Mouse (Mus musculus): ENCODE data around the gene Adamts4. TPM values are rescaled to one million over a fixed set of nuclear protein-coding genes. Genes with fewer than 3 reads are reported as not detected.

Gene Adamts4
- polyA plus RNA-seq, 1 experiment from 2014 or later, result 4.4 TPM

- DNase-seq (ENCODE audit: low spot score, missing footprints), result no peak
- Histone ChIP-seq H3K9ac (ENCODE audit: low read length) (no peak overlapping the region), H3K9me3 (ENCODE audit: control insufficient read depth, low read length) (no peaks in the 10 kb centered on the region), H3K4me1 (ENCODE audit: control insufficient read depth, insufficient read depth, low read length) (peaks cover 9% of the 10 kb centered on the region), H3K4me2 (no peak overlapping the region), H3K27me3 (ENCODE audit: control insufficient read depth, insufficient read depth, low read length) (no peaks in the 10 kb centered on the region), H3K4me3 (ENCODE audit: low read depth, low read length) (no peak overlapping the region), H3K27ac (ENCODE audit: low read depth, low read length) (no peak overlapping the region), H3K36me3 (ENCODE audit: control insufficient read depth, insufficient read depth, low read length) (no peaks in the 10 kb centered on the region)
- no peak for ATAC-seq (ENCODE audit: low FRiP score)
- WGBS, result 87% methylated on average over 1 of the region's 1 CpGs
Measured at GRCm38 (mm10) chr1:171227879-171228278, 22.3 kb upstream of the Adamts4 start.

DNA sequence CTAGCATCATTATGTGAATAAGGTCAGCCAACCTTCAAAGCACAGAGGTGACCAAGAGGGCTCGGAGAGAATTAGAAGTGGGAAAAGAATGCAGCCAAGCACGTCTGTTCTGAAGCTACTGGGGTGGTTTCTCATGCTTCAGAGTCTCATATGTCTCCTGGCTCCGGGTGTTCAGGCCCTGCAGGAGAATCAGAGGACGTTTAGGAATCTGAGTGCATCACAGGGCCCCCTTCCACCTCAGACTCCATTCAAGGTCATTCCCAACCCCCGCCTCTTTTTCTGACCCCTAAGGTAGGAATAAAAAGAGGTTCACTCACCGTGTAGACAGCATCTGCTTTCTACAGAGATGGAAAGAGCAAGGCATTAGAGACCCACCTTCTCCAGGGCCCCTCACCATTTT, 20.5 kb upstream of the Adamts4 start:
- Histone ChIP-seq H3K4me1 (ENCODE audit: control insufficient read depth, insufficient read depth, low read length) (peaks cover 9% of the 10 kb centered on the region), H3K36me3 (ENCODE audit: control insufficient read depth, insufficient read depth, low read length) (peaks cover 4% of the 10 kb centered on the region), H3K9ac (ENCODE audit: low read length) (no peak overlapping the region), H3K4me2 (no peak overlapping the region), H3K4me3 (ENCODE audit: low read depth, low read length) (no peak overlapping the region), H3K9me3 (ENCODE audit: control insufficient read depth, low read length) (no peaks in the 10 kb centered on the region), H3K27me3 (ENCODE audit: control insufficient read depth, insufficient read depth, low read length) (no peaks in the 10 kb centered on the region), H3K27ac (ENCODE audit: low read depth, low read length) (no peak overlapping the region)
- DNase-seq (ENCODE audit: low spot score, missing footprints) (no peak), ATAC-seq (ENCODE audit: low FRiP score) (no peak)
- 29% methylated on average over 6 of the region's 6 CpGs for WGBS

- H3K9ac ChIP-seq (ENCODE audit: low read length), result no peak overlapping the region
- H3K4me2 ChIP-seq, result no peak overlapping the region
- H3K4me3 ChIP-seq (ENCODE audit: low read depth, low read length), result no peak overlapping the region
- H3K4me1 ChIP-seq (ENCODE audit: control insufficient read depth, insufficient read depth, low read length), result peaks cover 9% of the 10 kb centered on the region
- WGBS, result 55% methylated on average over 3 of the region's 3 CpGs
- H3K36me3 ChIP-seq (ENCODE audit: control insufficient read depth, insufficient read depth, low read length), result peaks cover 7% of the 10 kb centered on the region
- no peaks in the 10 kb centered on the region for H3K9me3 ChIP-seq (ENCODE audit: control insufficient read depth, low read length)
- ATAC-seq (ENCODE audit: low FRiP score) (no peak), DNase-seq (ENCODE audit: low spot score, missing footprints) (no peak)
- no peaks in the 10 kb centered on the region for H3K27me3 ChIP-seq (ENCODE audit: control insufficient read depth, insufficient read depth, low read length)
- H3K27ac ChIP-seq (ENCODE audit: low read depth, low read length), result no peak overlapping the region
Measured at GRCm38 (mm10) chr1:171230215-171230614, 20.0 kb upstream of the Adamts4 start.

- Histone ChIP-seq H3K4me3 (ENCODE audit: low read depth, low read length) (no peak overlapping the region), H3K27me3 (ENCODE audit: control insufficient read depth, insufficient read depth, low read length) (no peaks in the 10 kb centered on the region), H3K9me3 (ENCODE audit: control insufficient read depth, low read length) (no peaks in the 10 kb centered on the region), H3K27ac (ENCODE audit: low read depth, low read length) (no peak overlapping the region), H3K4me2 (no peak overlapping the region), H3K9ac (ENCODE audit: low read length) (no peak overlapping the region), H3K36me3 (ENCODE audit: control insufficient read depth, insufficient read depth, low read length) (peaks cover 16% of the 10 kb centered on the region), H3K4me1 (ENCODE audit: control insufficient read depth, insufficient read depth, low read length) (peaks cover 9% of the 10 kb centered on the region)
- WGBS, result 76% methylated on average over 4 of the region's 4 CpGs
- ATAC-seq (ENCODE audit: low FRiP score), result no peak
- DNase-seq (ENCODE audit: low spot score, missing footprints), result no peak
Measured at GRCm38 (mm10) chr1:171231844-171232243, 18.4 kb upstream of the Adamts4 start.

GRCm38 (mm10) chr1:171232348-171232747, 17.9 kb upstream of the Adamts4 start:
- no peak overlapping the region for H3K4me3 ChIP-seq (ENCODE audit: low read depth, low read length)
- H3K9ac ChIP-seq (ENCODE audit: low read length), result no peak overlapping the region
- H3K27me3 ChIP-seq (ENCODE audit: control insufficient read depth, insufficient read depth, low read length), result no peaks in the 10 kb centered on the region
- no peak for DNase-seq (ENCODE audit: low spot score, missing footprints)
- H3K4me1 ChIP-seq (ENCODE audit: control insufficient read depth, insufficient read depth, low read length), result peaks cover 9% of the 10 kb centered on the region
- H3K9me3 ChIP-seq (ENCODE audit: control insufficient read depth, low read length), result no peaks in the 10 kb centered on the region
- no peak overlapping the region for H3K27ac ChIP-seq (ENCODE audit: low read depth, low read length)
- H3K4me2 ChIP-seq, result no peak overlapping the region
- WGBS, result 89% methylated on average over 5 of the region's 5 CpGs
- no peak for ATAC-seq (ENCODE audit: low FRiP score)
- peaks cover 21% of the 10 kb centered on the region for H3K36me3 ChIP-seq (ENCODE audit: control insufficient read depth, insufficient read depth, low read length)

DNA sequence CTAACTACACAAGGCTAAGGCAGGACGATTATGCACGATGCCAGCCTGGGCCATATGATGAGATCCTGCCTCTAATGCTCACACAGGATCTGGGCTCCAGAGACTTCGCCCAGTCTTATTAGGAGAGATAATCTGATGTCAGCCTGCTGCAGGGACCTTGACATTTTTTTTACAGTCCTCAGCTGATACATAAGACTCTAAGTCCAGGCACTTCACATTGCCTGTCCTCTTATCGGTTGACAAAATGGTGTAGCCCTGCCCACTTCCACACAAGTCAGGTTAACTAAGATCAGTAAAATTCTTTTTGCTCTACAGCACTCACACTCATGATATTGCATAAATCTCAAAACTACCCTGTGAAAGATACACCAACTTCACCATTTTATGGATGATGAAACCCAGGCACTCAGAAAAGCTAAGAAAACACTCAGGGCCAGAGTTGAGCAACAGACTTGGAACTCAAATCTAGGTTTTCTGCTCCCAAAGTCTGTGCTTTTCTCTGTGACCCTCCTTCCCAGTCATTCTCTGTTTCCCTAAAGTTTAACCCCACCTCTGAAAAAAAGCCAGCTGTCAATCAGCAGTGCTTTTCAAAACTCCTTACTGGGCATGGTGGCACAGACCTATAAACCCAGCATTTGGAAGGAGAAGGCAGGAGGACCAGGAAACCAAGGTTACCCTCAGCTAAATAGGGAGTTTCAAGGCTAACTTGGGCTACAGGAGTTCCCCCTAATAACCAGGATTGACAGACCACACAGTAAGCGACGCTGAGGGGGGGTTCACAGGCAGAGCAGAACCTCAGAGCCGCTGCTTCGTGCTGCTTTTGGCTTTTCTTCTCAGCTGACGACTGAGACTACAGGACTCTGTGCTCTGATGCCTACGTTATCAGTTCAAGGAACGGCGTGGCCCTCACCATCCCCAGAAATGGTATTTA, 17.2 kb upstream of the Adamts4 start:
- Histone ChIP-seq H3K36me3 (ENCODE audit: control insufficient read depth, insufficient read depth, low read length) (peaks cover 26% of the 10 kb centered on the region), H3K27me3 (ENCODE audit: control insufficient read depth, insufficient read depth, low read length) (no peaks in the 10 kb centered on the region), H3K4me2 (no peak overlapping the region), H3K27ac (ENCODE audit: low read depth, low read length) (no peak overlapping the region), H3K9ac (ENCODE audit: low read length) (no peak overlapping the region), H3K4me3 (ENCODE audit: low read depth, low read length) (no peak overlapping the region), H3K4me1 (ENCODE audit: control insufficient read depth, insufficient read depth, low read length) (peaks cover 9% of the 10 kb centered on the region), H3K9me3 (ENCODE audit: control insufficient read depth, low read length) (no peaks in the 10 kb centered on the region)
- 89% methylated on average over 12 of the region's 12 CpGs for WGBS
- DNase-seq (ENCODE audit: low spot score, missing footprints) (no peak), ATAC-seq (ENCODE audit: low FRiP score) (no peak)

DNA sequence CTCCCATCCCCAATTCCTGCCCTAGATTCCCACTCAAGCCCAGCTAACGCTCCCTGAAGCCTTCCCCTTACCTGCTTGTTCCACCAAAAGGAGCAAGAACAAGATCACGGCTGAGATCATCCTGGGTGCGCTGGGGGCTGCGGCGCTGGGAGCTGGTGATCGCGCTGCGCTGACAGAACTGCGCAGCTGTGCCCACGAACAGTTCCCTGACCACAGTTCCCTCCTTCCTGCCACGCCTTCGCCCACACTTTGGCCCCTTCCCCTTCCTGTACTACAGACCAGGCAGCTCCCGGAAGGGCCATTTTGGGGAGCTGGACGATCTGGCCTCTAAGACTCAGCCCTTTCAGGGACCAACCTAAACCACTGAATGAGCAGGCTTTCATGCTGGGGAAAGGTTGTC, 16.1 kb upstream of the Adamts4 start, which contains the start of gene Fcer1g:
Gene Fcer1g, minus strand, starts transcription at position 240 of the 400 bp plus-strand sequence.
- Histone ChIP-seq H3K4me1 (ENCODE audit: control insufficient read depth, insufficient read depth, low read length) (peaks cover 9% of the 10 kb centered on the region), H3K4me2 (no peak within 1 kb of the TSS), H3K36me3 (ENCODE audit: control insufficient read depth, insufficient read depth, low read length) (peaks cover 27% of the 10 kb centered on the region), H3K27ac (ENCODE audit: low read depth, low read length) (no peak within 1 kb of the TSS), H3K27me3 (ENCODE audit: control insufficient read depth, insufficient read depth, low read length) (no peaks in the 10 kb centered on the region), H3K9me3 (ENCODE audit: control insufficient read depth, low read length) (no peaks in the 10 kb centered on the region), H3K9ac (ENCODE audit: low read length) (no peak within 1 kb of the TSS), H3K4me3 (ENCODE audit: low read depth, low read length) (no peak within 1 kb of the TSS)
- 96% methylated on average over 14 of the region's 14 CpGs for WGBS
- ATAC-seq (ENCODE audit: low FRiP score) (no peak), DNase-seq (ENCODE audit: low spot score, missing footprints) (no peak)

DNA sequence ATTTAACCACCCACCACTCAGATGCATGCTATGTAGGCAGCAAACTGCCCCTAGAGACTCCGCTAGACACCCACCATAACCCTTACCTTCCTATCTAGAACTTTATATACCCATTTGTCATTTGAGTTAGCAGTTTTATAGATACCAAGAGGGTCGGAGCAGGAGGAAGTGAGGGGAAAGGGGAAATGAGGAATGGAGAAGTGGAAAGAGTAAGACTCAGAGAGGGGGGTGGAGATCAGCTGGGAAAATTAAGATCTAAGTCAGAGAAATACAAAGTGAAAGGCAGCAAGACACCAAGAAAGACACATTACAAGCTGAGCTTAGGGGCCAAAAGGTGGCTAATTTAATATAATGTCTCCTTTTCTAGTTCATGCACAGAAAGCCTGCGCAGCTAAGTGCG, 15.7 kb upstream of the Adamts4 start:
- H3K27ac ChIP-seq (ENCODE audit: low read depth, low read length), result no peak overlapping the region
- no peak overlapping the region for H3K4me3 ChIP-seq (ENCODE audit: low read depth, low read length)
- H3K9ac ChIP-seq (ENCODE audit: low read length), result no peak overlapping the region
- H3K4me1 ChIP-seq (ENCODE audit: control insufficient read depth, insufficient read depth, low read length), result peaks cover 5% of the 10 kb centered on the region
- DNase-seq (ENCODE audit: low spot score, missing footprints) (no peak), ATAC-seq (ENCODE audit: low FRiP score) (no peak)
- H3K27me3 ChIP-seq (ENCODE audit: control insufficient read depth, insufficient read depth, low read length), result no peaks in the 10 kb centered on the region
- peaks cover 29% of the 10 kb centered on the region for H3K36me3 ChIP-seq (ENCODE audit: control insufficient read depth, insufficient read depth, low read length)
- H3K9me3 ChIP-seq (ENCODE audit: control insufficient read depth, low read length), result no peaks in the 10 kb centered on the region
- 94% methylated on average over 4 of the region's 4 CpGs for WGBS
- no peak overlapping the region for H3K4me2 ChIP-seq

- no peak overlapping the region for H3K4me2 ChIP-seq
- ATAC-seq (ENCODE audit: low FRiP score) (no peak), DNase-seq (ENCODE audit: low spot score, missing footprints) (no peak)
- no peaks in the 10 kb centered on the region for H3K4me1 ChIP-seq (ENCODE audit: control insufficient read depth, insufficient read depth, low read length)
- WGBS, result 88% methylated on average over 4 of the region's 4 CpGs
- no peaks in the 10 kb centered on the region for H3K27me3 ChIP-seq (ENCODE audit: control insufficient read depth, insufficient read depth, low read length)
- H3K9ac ChIP-seq (ENCODE audit: low read length), result no peak overlapping the region
- no peaks in the 10 kb centered on the region for H3K9me3 ChIP-seq (ENCODE audit: control insufficient read depth, low read length)
- peaks cover 29% of the 10 kb centered on the region for H3K36me3 ChIP-seq (ENCODE audit: control insufficient read depth, insufficient read depth, low read length)
- no peak overlapping the region for H3K27ac ChIP-seq (ENCODE audit: low read depth, low read length)
- no peak overlapping the region for H3K4me3 ChIP-seq (ENCODE audit: low read depth, low read length)
Measured at GRCm38 (mm10) chr1:171235791-171236190, 14.4 kb upstream of the Adamts4 start.

All from midbrain, embryonic 11.5 days (tissue).